Mouse (Mus musculus): ENCODE results near the gene Cop1. TPM values are rescaled to one million over a fixed set of nuclear protein-coding genes. Genes with fewer than 3 reads are reported as not detected.
"Not testable (repeated sequence)": the region's sequence is repeated elsewhere in the genome, so short reads cannot be mapped to it uniquely, and the experiment has no call there.

Gene Cop1
- polyA plus RNA-seq (2015; fragmentation: Nextera tagmentation; extraction: Ambion mirVana), result 59.2 and 70.1 TPM in 2 replicates

DNA sequence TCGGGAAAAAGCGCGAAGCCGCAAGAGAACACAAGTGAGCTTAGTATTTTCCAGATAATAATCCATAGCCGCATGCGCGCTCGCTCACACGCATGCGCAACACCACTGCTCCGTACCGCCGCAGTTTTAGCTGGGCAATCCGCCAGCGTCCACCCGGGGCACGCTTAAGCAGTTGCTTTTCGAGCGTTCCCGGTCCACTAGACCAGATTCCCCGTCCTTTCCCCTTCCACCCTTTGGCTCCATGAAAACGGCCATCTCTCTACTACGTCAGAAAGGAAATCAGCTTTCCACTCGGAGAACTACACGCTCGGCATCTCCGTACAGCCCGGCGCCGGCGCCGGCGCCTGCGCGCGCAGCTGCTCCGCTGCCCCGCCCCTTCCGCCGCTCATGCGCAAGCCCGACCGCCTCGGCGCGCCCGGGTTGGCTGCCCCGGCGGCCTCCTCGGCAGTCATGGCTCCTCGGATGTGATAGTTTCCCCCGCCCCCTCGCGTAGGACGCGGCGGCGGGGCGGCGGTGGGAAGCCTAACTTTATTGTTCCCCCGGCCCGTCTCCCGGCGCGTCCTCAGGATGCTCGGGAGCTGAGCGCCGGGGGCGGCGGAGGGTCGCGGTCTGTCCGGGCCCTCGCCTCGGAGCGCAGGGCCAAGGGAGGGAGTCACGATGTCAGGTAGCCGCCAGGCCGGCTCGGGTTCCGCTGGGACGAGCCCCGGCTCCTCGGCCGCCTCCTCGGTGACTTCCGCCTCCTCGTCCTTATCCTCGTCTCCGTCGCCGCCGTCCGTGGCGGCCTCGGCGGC, at the start of gene Cop1:
Cop1 (plus strand) TSS at position 540 of the 791 bp plus-strand sequence.
- not testable (repeated sequence) for H3K9me3 ChIP-seq (replicated peaks); H3K36me3 ChIP-seq (replicated peaks); H3K27me3 ChIP-seq
- under 1% methylated on average over 80 of the region's 97 CpGs for WGBS (ENCODE audit: insufficient replicate concordance)
- Histone ChIP-seq H3K4me2 (peak within 1 kb of the TSS; percentile 82), H3K4me1 (replicated peaks) (peaks cover 37% of the 10 kb centered on the region), H3K27ac (replicated peaks) (peak within 1 kb of the TSS; percentile 92), H3K9ac (peak within 1 kb of the TSS; percentile 82), H3K4me3 (replicated peaks) (peak within 1 kb of the TSS; percentile 78)
- peak; percentile 90 for ATAC-seq (ENCODE audit: insufficient read depth)

DNA sequence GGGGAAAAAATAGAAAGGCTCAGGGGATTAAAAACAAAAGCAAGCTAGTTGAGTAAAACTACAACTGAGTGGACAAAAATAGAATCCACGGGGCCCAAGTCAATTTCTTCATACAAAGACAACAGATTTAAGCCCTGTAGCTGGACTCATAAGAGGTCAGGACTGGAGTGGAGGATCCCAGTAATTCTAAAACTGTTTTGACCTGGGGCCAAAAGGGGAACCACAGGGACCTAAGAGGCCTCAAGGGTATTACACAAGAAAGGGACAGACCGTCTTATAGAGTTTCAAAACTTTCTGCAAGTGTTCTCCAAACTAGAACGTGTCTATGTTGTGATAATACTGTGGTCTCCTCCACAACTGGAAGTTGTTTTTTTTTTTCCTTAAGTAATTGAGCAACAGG, 45.4 kb upstream of the Cop1 start:
- ATAC-seq (ENCODE audit: insufficient read depth), result peak; percentile 44; the same call in 1 of the 2 replicates
- no peaks in the 10 kb centered on the region for H3K9me3 ChIP-seq (replicated peaks)
- WGBS (ENCODE audit: insufficient replicate concordance), result 29% methylated on average over 3 of the region's 3 CpGs

DNA sequence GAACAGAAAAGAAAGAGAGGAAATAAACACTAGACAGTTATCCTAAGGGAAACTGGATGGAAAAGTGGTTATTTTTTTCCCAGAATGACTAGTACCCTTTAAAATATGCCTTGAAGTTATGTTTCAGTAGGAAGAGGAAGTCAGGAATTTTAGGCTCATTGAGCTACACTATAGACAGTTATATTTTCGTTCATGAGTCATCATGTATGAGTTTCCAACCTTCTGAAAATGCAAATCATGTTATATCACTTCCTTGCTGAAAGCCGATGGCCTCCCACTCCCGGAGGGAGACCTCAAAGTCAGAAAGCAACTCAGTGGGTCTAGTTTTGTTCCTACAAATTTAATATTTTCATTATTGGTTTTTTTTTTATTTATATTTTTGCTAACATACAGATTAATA, 33.5 kb upstream of the Cop1 start:
- no peak for ATAC-seq (ENCODE audit: insufficient read depth)

More for the DNA sequence above, 45.4 kb upstream of the Cop1 start:
- no peak overlapping the region for H3K9ac ChIP-seq
- H3K4me2 ChIP-seq, result no peak overlapping the region
- H3K27ac ChIP-seq (replicated peaks), result no peak overlapping the region
- no peaks in the 10 kb centered on the region for H3K36me3 ChIP-seq (replicated peaks)
- no peaks in the 10 kb centered on the region for H3K27me3 ChIP-seq
- no peak overlapping the region for H3K4me3 ChIP-seq (replicated peaks)
- H3K4me1 ChIP-seq (replicated peaks), result no peaks in the 10 kb centered on the region

DNA sequence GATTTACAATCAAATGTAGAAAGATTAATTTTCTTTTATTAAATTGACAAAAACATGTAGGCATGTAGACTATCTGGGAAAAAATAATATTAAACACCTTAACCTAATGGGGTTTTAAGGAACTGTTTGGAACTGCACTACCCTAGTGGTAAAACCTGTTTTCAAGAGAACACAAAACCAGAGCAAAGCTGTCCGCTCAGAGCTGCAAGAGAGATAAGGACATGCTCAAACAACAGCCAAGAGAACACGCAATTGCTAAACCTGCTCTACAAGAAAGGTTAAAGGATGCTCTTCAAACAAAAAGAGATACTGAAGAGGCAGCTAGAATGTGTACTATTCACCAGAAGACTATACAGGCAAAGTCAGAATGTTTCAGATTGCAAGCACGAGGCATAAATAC, 32.5 kb upstream of the Cop1 start:
- Histone ChIP-seq H3K9ac (no peak overlapping the region), H3K27me3 (no peaks in the 10 kb centered on the region), H3K4me3 (replicated peaks) (no peak overlapping the region), H3K4me1 (replicated peaks) (no peaks in the 10 kb centered on the region), H3K36me3 (replicated peaks) (no peaks in the 10 kb centered on the region), H3K4me2 (no peak overlapping the region), H3K27ac (replicated peaks) (no peak overlapping the region), H3K9me3 (replicated peaks) (no peaks in the 10 kb centered on the region)
- ATAC-seq (ENCODE audit: insufficient read depth), result no peak
- WGBS (ENCODE audit: insufficient replicate concordance), result 55% methylated on average over 3 of the region's 3 CpGs

More for the DNA sequence above, 33.5 kb upstream of the Cop1 start:
- Histone ChIP-seq H3K4me3 (replicated peaks) (no peak overlapping the region), H3K4me2 (no peak overlapping the region), H3K36me3 (replicated peaks) (no peaks in the 10 kb centered on the region), H3K4me1 (replicated peaks) (no peaks in the 10 kb centered on the region), H3K9ac (no peak overlapping the region), H3K27me3 (no peaks in the 10 kb centered on the region), H3K9me3 (replicated peaks) (no peaks in the 10 kb centered on the region), H3K27ac (replicated peaks) (no peak overlapping the region)
- WGBS (ENCODE audit: insufficient replicate concordance), result 62% methylated on average over 3 of the region's 3 CpGs

DNA sequence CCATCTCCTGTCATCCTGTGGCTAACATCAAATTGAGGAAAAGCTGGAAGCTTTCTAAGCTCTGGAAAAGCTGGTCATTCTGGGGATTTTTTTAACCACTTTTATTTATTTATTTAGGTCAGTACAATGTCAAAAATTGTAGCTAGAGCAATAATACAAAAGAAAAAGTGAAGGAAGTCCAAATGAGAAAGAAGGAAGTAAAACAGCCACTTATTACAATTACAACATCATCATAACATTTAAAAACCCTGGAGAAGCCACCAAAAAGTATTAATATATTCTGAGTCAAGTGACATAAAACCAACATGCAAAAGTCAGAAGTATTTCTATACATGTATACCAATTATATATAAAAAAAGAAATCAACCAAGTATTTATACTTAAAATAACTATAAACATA, 30.9 kb upstream of the Cop1 start:
- no peaks in the 10 kb centered on the region for H3K9me3 ChIP-seq (replicated peaks)
- no peak for ATAC-seq (ENCODE audit: insufficient read depth)
- no peaks in the 10 kb centered on the region for H3K4me1 ChIP-seq (replicated peaks)
- H3K36me3 ChIP-seq (replicated peaks), result no peaks in the 10 kb centered on the region
- H3K4me3 ChIP-seq (replicated peaks), result no peak overlapping the region
- H3K27me3 ChIP-seq, result no peaks in the 10 kb centered on the region
- no peak overlapping the region for H3K27ac ChIP-seq (replicated peaks)
- no peak overlapping the region for H3K4me2 ChIP-seq
- H3K9ac ChIP-seq, result no peak overlapping the region

DNA sequence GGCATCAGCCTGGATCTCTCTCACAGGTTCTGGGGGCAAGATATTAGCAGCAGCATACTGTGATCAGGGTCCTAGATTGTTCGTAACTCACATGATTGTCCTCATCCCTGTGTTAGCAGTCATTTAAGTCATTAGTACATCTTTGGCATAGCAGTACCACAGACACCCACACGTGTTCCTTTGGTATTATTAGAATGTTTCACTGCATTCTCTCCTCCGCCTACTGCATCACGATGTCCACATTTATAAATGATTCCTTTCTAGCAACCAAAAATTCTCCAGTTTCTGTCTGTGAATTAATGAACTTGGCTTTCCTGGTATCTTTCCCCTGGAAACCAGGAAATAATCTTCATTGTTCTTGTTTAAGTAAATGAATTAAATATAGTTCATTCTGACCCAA, 20.4 kb upstream of the Cop1 start:
- no peak overlapping the region for H3K9ac ChIP-seq
- no peaks in the 10 kb centered on the region for H3K27me3 ChIP-seq
- no peaks in the 10 kb centered on the region for H3K9me3 ChIP-seq (replicated peaks)
- no peaks in the 10 kb centered on the region for H3K36me3 ChIP-seq (replicated peaks)
- H3K4me3 ChIP-seq (replicated peaks), result no peak overlapping the region
- ATAC-seq (ENCODE audit: insufficient read depth), result no peak
- H3K4me2 ChIP-seq, result no peak overlapping the region
- 59% methylated on average over 4 of the region's 4 CpGs for WGBS (ENCODE audit: insufficient replicate concordance)
- no peak overlapping the region for H3K27ac ChIP-seq (replicated peaks)
- H3K4me1 ChIP-seq (replicated peaks), result no peaks in the 10 kb centered on the region

DNA sequence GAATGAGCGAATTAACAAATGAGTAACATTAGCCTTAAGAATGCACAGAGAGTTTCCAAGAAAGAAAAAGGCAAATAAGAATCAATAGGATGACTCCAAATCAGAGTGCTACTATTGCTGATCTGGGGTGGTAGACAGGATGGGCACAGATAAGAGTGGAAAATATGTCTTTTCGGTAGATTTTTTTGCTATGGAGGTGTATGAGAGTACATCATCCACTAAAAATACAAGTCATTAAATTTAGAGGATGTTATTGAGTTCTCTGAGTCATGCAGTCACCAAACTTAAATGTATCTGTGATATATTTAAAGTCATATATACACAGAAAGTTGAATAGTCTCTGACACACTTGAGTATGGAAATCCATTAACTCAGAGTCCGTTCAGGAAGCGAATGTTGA, 14.7 kb upstream of the Cop1 start:
- H3K4me1 ChIP-seq (replicated peaks), result no peaks in the 10 kb centered on the region
- 66% methylated on average over 4 of the region's 4 CpGs for WGBS (ENCODE audit: insufficient replicate concordance)

DNA sequence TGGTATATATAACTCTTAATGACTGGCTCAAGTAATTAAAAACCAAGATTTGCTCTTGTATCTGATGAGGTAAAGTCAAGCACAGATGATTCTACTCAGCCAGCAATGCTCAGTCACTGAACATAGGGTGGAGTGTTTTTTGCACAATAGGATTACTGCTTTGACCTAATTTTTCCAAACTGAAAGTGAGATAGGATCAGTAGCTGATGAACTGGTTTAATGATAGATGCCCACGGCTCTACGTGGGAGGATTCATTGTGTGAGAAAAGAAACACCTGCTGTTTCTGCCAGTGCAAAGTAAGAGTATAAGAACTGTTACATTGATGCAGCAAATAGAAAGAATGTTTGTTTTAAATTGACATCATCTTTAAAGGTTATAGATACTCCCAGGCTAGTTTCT, 10.1 kb upstream of the Cop1 start:
- Histone ChIP-seq H3K27ac (replicated peaks) (no peak overlapping the region), H3K36me3 (replicated peaks) (no peaks in the 10 kb centered on the region), H3K4me2 (no peak overlapping the region), H3K4me1 (replicated peaks) (peaks cover 18% of the 10 kb centered on the region), H3K9me3 (replicated peaks) (no peaks in the 10 kb centered on the region), H3K9ac (no peak overlapping the region), H3K27me3 (no peaks in the 10 kb centered on the region), H3K4me3 (replicated peaks) (no peak overlapping the region)
- no peak for ATAC-seq (ENCODE audit: insufficient read depth)
- WGBS (ENCODE audit: insufficient replicate concordance), result 73% methylated on average over 2 of the region's 2 CpGs

More for the DNA sequence above, 14.7 kb upstream of the Cop1 start:
- Histone ChIP-seq H3K9me3 (replicated peaks) (no peaks in the 10 kb centered on the region), H3K4me3 (replicated peaks) (no peak overlapping the region), H3K27ac (replicated peaks) (no peak overlapping the region), H3K27me3 (no peaks in the 10 kb centered on the region), H3K9ac (no peak overlapping the region), H3K36me3 (replicated peaks) (no peaks in the 10 kb centered on the region), H3K4me2 (no peak overlapping the region)
- ATAC-seq (ENCODE audit: insufficient read depth), result no peak

DNA sequence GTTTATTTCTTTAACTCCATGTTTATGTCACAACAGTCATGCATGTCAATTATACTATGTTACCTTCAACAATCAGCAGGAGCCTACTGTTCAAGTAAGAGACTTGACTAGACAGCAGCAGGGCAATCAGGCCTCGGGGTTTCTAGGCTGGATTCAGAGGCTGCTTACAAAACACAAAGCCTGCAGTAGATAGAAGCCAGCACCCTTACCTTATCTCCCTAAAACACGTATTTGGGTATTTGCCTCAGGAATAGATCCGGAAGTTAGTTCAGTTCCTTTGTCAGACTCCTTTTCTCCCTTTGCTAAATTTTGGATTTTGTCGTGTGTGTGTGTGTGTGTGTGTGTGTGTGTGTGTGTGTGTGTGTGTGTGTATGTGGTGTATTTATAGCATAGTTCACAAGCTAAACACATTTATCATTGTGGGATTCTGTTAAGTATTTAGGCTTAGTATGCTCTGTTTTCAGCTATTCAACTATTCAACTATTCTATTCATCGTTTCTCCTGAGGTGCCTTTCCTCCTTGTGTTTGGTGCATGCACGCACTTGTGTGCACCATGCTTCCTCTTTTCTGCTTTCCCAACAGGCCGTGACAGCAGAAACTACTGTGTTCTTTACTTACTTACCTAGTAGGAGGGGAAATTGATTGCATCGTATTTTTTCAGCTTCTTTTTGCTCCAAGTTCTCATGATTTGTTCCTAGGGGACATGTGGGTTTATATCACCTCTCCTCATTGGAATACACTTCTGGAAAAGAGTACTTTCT, 6.9 kb upstream of the Cop1 start:
- 16% methylated on average over 8 of the region's 8 CpGs for WGBS (ENCODE audit: insufficient replicate concordance)
- H3K9ac ChIP-seq, result no peak overlapping the region
- no peaks in the 10 kb centered on the region for H3K27me3 ChIP-seq

DNA sequence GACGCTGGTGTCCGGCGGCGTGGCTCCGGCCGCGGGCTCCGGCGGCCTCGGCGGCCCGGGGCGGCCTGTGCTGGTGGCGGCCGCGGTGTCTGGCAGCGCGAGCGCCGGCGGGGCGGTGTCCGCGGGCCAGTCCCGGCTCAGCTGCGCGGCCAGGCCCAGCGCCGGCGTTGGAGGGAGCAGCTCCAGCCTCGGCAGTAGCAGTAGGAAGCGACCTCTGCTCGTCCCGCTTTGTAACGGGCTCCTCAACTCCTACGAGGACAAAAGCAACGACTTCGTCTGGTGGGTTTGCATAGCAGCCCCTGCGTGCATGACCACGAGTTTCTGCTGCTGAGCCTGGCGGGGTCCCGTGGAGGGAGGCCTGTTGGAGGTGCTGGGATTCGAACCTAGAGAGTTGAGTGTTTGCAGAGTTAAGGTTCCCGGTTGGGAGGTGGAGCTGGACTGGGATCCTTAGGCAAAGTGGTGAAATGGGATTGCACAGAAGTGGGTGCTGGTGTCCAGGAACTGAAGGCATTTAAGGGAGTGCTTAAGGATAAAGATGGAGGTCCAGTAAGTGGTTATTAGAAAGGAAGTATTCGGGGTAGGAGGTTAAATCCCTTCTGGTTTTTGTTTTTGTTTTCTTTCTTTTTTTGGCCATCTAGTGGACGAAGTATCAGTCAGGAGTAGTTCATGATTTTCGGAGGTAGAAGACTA, 597 bp downstream of the Cop1 start:
- under 1% methylated on average over 33 of the region's 47 CpGs for WGBS (ENCODE audit: insufficient replicate concordance)
- H3K27me3 ChIP-seq; H3K36me3 ChIP-seq (replicated peaks); H3K9me3 ChIP-seq (replicated peaks): not testable (repeated sequence)
- H3K4me2 ChIP-seq, result peak overlapping the region; percentile 67
- peak; percentile 69 for ATAC-seq (ENCODE audit: insufficient read depth)
- peak overlapping the region; percentile 92 for H3K27ac ChIP-seq (replicated peaks)
- H3K4me3 ChIP-seq (replicated peaks), result peak overlapping the region; percentile 78
- H3K4me1 ChIP-seq (replicated peaks), result peaks cover 43% of the 10 kb centered on the region
- H3K9ac ChIP-seq, result peak overlapping the region; percentile 82

More for the DNA sequence above, 6.9 kb upstream of the Cop1 start:
- no peaks in the 10 kb centered on the region for H3K9me3 ChIP-seq (replicated peaks)
- ATAC-seq (ENCODE audit: insufficient read depth), result peak; percentile 80
- H3K4me1 ChIP-seq (replicated peaks), result peaks cover 18% of the 10 kb centered on the region
- H3K27ac ChIP-seq (replicated peaks), result peak overlapping the region; percentile 70
- H3K4me3 ChIP-seq (replicated peaks), result no peak overlapping the region
- H3K36me3 ChIP-seq (replicated peaks), result no peaks in the 10 kb centered on the region
- H3K4me2 ChIP-seq, result peak overlapping the region; percentile 23; the same call in 1 of the 2 replicates

DNA sequence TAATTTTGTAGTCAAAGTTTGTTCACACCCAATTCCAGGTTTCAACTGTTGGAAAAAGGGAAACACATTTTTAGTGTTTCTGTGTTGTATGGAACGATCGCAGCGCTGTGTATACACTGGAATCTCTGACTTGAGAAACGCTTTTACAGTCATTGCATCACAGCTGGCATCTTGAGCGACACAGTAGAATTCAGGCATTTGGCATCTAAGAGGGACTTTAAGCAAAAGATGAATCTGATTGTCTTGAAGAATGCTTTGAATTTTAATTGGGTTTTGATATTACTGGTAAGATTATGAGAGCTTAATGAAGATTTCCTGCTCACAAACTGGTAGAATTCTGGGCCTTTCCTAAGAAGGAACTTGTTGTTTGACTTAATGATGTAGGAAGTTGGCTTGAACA, 1.3 kb downstream of the Cop1 start:
- Histone ChIP-seq H3K4me2 (peak overlapping the region; percentile 67), H3K9me3 (replicated peaks) (no peaks in the 10 kb centered on the region), H3K4me1 (replicated peaks) (peaks cover 45% of the 10 kb centered on the region), H3K27me3 (no peaks in the 10 kb centered on the region), H3K4me3 (replicated peaks) (peak overlapping the region; percentile 78), H3K9ac (peak overlapping the region; percentile 82), H3K27ac (replicated peaks) (peak overlapping the region; percentile 87), H3K36me3 (replicated peaks) (no peaks in the 10 kb centered on the region)
- ATAC-seq (ENCODE audit: insufficient read depth), result no peak
- 20% methylated on average over 5 of the region's 5 CpGs for WGBS (ENCODE audit: insufficient replicate concordance)
